Mouse (Mus musculus) T-helper 1 cell (primary cell): Measurements from ENCODE around the gene Gm3776.
"Not testable (repeated sequence)": the region's sequence is repeated elsewhere in the genome, so short reads cannot be mapped to it uniquely, and the experiment has no call there.

ENCODE experiments used
- in situ Hi-C: fragments of 300-600 bp; cut with MboI, MseI; formaldehyde crosslinking; loops from one replicate; pipeline ENCODE4 v1.15.1; 2025; ENCODE audit warnings: high pct_unique_total_duplicates

The Gm3776 gene

GRCm38 (mm10) chr9:78292462-78292861 is 35.5 kb downstream of the Gm3776 start:
- in situ Hi-C loops: loop anchor here (5.0 kb wide), 1 partner anchor 55 kb away; no protein-coding TSS in a partner anchor

GRCm38 (mm10) chr9:78293683-78294082 is 36.8 kb downstream of the Gm3776 start:
- in situ Hi-C loops: loop anchor here (5.0 kb wide), 1 partner anchor 54 kb away; no protein-coding TSS in a partner anchor

- in situ Hi-C loops: loop anchor here (5.0 kb wide), 1 partner anchor 53 kb away; no protein-coding TSS in a partner anchor
Observed at GRCm38 (mm10) chr9:78294781-78295180, 37.9 kb downstream of the Gm3776 start.

GRCm38 (mm10) chr9:78296089-78296488 is 39.2 kb downstream of the Gm3776 start:
- in situ Hi-C loops: not testable (repeated sequence)

- in situ Hi-C loops: no loop called here
Observed at GRCm38 (mm10) chr9:78298232-78298631, 41.3 kb downstream of the Gm3776 start.

- in situ Hi-C loops: not testable (repeated sequence)
Observed at GRCm38 (mm10) chr9:78299143-78299542, 42.2 kb downstream of the Gm3776 start.

- in situ Hi-C loops: not testable (repeated sequence)
Observed at GRCm38 (mm10) chr9:78308122-78308521, 51.2 kb downstream of the Gm3776 start.

- in situ Hi-C loops: no loop called here
Observed at GRCm38 (mm10) chr9:78314696-78315095, 57.8 kb downstream of the Gm3776 start, which contains the start of gene Omt2a. Omt2a (minus strand) TSS chr9:78314796.
